Mouse (Mus musculus): ENCODE measurements around the gene Ostf1.

The Ostf1 gene

DNA sequence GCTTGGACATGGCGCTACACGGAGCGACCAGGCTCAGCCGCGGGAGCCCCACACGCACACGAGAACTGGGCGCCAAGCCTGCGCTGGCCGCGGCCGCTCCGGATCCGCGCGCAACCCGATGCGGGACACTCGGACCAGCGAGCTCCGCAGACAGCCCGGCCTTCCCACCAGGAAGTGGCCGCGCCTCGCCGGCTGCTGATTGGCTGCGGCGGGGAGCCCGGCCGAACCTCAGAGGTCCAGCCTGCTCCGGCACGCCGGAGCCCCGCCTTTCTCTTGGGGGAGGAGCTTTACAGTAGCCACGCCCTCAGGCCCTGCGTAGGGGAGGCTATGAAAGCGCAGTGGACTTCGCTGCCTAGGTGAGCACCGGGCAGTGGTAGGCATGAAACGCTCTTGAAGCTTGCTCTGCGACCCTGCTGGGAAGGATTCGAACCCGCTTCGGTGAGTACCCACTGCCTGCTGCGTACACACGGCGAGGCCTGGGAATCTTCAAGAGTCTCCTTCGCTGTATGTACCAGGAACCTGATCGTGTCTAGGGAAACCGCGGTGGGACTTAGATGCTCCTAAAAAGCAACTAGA, at the start of gene Ostf1, which contains the start of gene Nmrk1:
Gene Ostf1, minus strand, starts transcription at position 180 of the 576 bp plus-strand sequence.
Gene Nmrk1, plus strand, starts transcription at position 307 of the 576 bp plus-strand sequence.
- DNase-seq (ENCODE audit: low read depth, low spot score): peak; percentile 96

DNA sequence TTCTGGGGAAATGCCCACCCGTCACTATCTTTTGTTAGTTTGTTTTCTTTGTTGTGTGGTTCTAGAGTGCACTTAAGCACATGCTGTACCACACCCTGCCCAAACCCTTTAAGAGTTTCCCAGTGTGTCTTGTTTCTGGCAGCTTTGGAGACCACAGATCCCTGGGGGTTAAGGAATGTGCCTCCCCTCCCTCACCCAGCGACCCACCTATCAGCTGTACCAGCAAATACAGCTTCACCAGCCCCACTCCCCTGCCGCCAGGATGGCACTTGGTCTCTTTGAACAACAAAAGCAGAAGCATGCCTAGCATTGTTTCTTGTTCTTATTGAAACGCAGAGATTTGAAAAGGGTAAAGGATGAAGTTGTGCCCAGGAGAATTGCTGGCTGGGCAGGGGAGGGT, 41.5 kb upstream of the Ostf1 start:
- no peak for DNase-seq (ENCODE audit: low read depth, low spot score)

DNA sequence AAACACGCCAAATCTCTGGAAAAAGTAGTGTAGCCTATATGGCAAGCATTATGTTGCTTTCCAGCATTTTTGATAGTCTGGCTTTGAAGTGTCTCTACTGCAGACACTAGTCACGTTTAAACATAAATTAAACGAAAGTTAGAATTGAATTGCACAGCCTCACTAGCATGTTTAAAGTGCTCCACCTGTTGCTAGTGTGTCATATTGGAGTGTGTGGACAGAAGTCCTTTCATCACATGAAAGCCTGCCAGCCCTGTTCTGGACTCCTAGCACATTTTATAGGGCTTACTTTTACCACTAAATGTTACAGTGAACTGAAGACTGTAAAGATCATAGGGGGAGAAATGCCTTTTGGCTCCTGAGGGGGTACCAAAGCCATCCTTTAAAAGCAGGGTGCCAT, 40.9 kb upstream of the Ostf1 start:
- no peak for DNase-seq (ENCODE audit: low read depth, low spot score)

DNA sequence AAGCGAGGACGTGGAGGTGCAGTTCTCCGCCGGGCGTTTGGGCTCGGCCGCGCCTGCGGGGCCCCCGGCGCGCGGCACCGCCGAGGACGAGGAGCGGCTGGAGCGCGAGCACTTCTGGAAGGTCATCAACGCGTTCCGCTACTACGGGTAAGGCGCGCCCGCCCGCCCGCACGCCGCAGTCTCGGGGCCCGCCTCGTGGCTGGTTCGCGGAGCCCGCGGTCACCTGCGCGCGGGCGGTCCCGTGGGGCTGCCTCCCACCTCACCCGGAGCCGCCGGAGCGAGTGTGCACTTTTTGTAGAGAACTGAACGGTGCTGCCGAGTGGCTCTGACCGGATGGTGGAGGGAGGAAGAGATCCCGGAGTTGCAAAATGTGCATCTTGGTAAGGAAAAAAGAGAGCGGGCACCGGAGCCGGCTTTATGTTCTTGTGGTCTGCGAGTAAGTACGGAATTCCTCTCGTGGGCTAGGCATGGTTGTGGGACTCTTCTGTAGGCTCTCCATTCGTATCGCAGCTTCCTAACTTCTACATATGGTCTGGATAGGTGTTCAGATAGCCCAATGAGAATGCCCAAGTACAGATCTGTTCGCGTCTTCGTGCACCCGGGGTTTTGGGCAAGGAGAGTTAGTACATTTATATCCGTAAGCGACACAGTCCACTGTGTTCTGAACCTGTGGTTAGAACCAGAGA, 39.6 kb upstream of the Ostf1 start:
- DNase-seq (ENCODE audit: low read depth, low spot score): no peak

DNA sequence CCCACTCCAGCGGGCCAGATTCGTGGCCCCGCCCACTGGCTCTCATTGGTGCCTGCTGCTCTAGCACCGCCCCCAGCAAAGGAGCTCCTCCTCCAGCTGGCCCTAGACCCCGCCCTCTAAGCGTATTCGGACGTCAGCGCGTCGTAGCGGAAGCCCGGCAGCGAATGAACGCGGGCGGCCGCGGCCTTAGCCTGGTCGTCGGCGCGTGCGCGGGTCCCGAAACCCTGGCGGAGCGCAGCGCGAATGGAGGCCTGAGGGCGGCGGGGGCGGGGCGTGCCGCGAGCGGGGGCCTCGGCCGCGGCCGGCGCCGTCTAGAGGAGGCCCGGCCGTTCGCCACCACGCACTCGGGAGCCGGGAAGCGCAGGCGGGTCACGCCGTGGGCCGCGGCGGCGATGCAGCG, 39.0 kb upstream of the Ostf1 start, which contains the start of gene Carnmt1:
Gene Carnmt1, plus strand, starts transcription at position 157 of the 400 bp plus-strand sequence.
- DNase-seq (ENCODE audit: low read depth, low spot score): peak; percentile 98

DNA sequence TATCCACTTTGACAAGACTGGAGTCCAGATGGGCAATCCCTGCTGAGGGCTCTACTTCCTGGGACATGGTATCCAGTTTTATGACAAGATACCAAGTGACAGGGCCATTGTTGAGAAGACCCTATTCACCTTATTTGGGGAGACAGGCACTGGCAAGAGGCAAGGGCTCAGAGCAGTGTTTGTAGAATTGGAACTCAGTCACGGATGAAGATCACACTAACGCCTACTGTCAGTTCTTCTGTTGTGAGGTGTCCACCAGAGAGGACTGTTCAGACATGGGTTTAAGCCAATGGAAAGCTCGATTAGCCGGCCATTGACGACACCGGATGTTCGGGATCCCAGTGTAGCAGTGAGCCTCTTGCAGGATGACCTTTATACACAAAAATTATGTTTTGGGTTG, 37.9 kb upstream of the Ostf1 start:
- no peak for DNase-seq (ENCODE audit: low read depth, low spot score)

DNA sequence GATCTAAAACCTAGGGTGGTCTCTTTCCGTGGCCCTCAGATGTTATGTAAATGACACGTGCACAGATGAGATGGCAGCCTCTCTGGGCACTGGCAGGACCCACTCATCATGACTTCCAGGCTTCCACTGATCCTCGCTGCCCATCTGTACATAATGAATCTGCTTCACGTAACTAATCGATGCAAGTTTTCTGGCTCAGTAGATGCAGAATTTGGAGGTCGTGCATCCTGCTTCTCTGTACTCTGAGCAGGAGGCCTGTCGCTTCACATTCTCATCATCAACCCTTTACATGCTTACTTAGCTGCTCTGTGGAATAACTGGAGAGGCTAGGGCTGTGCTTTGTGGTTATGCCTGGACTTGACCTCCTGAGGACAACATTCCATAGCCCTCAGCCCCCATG, 35.3 kb upstream of the Ostf1 start:
- no peak for DNase-seq (ENCODE audit: low read depth, low spot score)

DNA sequence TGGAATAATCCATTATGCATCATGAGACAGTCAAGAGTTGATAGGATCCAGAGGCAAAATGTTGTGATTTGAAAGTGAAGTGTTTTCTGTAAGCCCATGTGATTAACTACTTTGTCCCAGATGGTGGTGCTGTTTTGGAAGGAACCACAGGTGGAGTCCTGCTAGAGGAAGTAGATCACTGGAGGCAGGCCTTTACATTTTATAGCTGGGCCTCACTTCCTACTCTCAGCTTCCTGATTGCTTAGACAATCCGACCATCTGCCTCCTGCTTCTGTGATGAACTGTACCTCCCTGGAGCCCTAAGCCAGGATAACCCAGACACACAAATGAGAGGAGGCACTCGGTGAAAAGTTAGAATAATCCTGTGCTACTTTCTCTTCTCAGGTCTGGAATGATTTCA, 32.3 kb upstream of the Ostf1 start:
- DNase-seq (ENCODE audit: low read depth, low spot score): no peak

DNA sequence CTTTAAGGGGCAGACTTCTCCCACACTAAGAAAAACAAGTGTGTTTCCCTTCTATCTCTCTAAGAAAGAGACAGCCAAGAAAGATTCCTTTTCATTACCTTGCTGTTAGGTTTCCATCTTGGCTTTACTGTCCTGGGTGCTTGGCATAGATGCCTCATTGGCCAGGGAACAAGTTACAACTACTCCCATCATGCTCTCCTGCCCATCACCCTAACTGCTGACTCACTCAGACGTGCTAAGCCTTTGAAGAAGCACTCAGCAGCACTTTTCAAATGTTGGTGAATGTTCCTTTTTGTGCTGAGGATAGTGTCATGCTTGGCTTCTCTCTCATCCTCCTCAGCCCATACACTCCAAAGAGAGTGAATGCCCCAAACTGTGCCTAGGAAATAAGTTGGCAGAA, 30.1 kb upstream of the Ostf1 start:
- DNase-seq (ENCODE audit: low read depth, low spot score): no peak

DNA sequence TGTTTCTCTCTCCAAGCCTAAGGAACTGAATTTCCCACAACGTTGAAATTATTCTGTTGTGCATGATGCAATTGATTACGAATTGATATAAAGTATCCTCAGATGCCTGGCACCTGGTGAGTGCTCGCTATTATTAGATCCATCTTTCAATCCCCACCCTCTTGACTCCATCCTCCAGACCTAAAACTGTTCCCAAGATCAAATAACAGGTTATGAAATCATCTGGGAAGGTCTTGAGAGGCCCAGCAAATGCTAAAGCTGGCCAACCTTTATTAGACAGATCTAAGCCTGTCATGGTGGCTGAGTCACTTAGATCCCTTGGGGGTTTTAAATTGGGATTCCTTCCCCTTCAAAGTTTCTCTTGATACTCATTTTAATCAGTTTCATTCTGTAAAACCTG, 28.8 kb upstream of the Ostf1 start:
- DNase-seq (ENCODE audit: low read depth, low spot score): peak; percentile 80

DNA sequence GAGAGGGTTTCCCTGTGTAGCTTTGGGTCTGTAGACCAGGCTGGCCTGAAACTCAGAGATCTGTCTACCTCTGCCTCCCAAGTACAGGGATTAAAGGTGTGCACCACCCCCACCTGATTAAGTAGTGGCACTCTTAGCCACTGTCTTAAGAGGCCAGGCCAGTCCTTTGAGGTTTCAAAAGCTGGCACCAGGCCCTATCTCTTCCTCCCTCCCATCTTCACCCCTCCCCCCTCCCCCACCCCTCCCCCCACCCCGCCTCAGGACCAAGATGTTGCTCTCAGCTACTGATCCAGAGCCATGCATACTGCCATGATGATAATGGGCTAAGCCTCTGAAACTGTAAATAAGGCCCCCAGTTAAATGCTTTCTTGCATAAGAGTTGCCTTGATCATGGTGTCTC, 27.7 kb upstream of the Ostf1 start:
- no peak for DNase-seq (ENCODE audit: low read depth, low spot score)

DNA sequence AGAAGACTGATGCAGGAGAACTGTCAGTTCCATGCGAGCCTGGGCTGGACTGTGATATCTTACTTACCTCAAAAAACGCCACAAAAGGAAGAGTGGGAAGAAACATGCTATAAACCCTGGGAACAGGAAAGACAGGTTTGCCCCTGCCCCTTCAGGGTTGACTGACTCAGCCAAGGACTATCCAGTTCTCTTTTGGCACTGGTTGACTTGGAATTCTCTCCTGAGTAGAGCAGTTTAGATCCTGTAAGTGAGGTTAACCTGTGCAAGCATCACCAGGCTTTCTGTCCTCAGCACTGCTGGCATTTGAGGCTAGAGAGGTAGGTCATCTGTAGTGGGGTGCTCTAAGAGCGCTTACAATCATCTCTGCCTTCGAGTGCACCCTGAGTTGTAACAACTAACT, 26.9 kb upstream of the Ostf1 start:
- DNase-seq (ENCODE audit: low read depth, low spot score): no peak

DNA sequence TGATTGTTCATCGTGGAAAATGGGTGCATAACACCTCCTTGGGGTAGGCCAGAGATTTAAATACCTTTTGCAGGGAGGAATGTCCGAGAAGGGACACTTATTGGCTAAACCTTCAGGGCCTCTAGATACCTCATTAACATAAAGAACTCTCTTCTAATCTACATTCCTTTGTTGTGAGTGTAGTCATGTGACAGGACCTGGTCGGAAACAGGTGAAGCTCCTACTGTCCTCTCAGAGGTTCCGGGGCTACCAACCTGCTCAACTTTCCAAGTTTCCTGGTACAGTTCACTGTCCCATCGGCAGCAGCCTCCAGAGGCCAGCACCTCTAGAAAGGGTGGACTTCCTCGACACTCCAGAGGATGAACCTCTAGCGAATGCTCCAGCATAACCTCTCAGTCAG, 24.4 kb upstream of the Ostf1 start:
- DNase-seq (ENCODE audit: low read depth, low spot score): no peak

DNA sequence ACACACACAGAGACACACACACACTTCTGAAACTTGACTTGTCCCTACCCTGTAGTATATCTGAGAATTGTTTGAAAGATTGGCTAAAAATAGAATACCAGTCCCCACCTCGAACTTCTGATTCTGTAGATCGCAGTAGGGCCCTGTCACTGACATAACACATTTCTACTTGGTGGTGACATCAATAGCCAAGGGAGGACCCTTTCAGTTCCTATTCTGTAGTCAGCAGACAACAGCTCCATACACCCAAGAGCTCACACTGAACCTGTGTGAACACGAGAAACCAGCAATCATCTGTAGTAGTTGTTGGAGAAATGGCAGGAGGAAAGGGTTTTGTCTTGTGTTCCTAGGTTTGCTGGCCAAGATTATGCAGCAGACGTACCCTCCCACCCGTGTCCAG, 23.4 kb upstream of the Ostf1 start:
- DNase-seq (ENCODE audit: low read depth, low spot score): no peak

DNA sequence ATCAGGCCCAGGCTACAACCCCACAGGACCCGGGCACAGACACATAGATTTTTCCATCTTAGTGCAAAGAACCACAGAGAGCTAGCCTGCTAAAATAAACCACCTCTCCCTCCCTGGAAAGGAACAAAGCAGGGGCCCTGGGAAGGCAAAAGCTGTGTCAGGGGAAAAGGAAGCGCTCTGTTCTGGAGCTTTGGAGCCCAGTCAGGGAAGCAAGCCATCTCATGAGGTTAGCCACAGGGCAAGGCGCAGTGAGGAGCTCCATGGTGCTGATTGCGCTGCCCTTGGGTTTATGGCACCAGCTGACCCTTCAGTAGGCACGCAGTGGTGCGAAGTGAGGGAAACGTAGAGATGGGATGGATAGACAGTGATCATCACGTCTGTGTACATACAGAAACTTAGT, 22.7 kb upstream of the Ostf1 start:
- DNase-seq (ENCODE audit: low read depth, low spot score): peak; percentile 76

DNA sequence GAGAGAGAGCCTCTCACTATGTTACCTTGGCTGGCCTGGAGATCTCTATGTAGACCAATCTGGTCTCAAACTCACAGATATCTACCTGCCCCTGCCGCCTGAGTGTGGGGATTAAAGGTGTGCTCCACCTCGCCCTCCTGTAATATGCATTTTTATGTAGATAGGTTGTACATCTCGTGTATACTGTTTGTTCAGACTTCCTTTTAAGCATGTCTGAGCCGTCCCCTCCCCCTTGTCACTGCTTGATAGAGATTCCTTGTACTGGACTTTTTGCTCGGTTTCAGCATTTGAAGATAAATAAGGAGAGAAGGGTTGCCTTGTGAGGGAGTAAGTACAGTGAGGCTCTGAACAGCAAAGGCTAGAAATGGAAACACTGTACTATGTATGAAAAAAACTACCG, 21.4 kb upstream of the Ostf1 start:
- no peak for DNase-seq (ENCODE audit: low read depth, low spot score)

DNA sequence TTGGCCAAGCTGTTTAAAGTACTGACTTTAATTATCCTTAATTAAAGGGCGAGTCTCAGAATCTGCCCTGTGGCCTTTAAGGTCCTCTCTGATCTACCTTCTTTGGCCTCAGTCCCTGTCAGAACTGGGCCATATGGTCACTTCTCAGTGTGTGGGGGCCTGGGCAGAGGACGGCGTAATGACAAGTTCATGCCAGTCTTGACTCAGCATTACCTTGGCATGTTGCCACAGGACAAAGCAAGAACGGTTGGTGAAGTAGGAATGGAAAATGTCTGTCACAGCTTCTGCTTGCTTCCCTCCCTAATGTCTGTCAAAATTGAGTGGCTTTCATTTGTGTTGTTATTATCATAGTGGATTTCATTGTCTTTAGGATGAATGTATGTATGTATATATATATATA, 21.0 kb upstream of the Ostf1 start:
- no peak for DNase-seq (ENCODE audit: low read depth, low spot score)

DNA sequence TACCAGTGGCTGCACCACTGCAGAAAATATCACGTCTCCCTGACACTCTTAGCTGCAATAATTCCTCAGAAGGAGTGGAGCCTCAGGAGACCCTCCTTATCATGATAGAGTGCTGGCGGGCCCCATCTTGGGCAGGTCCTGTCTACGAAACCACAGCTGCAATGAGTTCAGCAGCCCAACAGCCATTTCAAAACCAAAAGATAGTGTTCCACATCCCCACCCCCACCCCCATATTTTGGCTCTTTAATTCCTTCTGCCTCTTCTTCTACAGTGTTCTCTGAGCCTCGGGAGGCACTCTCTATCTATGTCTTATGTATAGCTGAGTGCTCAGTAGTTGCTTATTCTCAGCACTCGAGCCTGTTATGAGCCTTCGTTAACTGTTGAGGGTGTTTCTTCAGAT, 18.9 kb upstream of the Ostf1 start:
- no peak for DNase-seq (ENCODE audit: low read depth, low spot score)

DNA sequence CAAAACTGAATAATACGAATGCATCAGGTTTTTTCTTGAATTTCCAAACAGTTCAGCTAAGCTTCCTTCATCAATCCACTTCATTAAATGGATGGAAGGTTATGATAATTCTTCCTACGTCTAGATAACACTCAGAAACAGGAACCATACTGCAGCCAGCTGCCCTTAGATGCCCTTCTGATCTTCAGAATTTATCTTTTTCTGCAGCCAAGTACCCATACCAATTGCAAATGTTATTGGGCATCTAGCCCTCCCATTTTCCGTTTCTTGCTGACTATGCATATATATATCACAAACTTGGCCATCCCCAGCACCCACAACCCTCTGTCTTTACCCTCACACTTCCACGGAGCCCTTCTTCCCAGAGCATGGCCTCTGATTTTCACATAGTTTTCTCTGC, 18.3 kb upstream of the Ostf1 start:
- DNase-seq (ENCODE audit: low read depth, low spot score): no peak

DNA sequence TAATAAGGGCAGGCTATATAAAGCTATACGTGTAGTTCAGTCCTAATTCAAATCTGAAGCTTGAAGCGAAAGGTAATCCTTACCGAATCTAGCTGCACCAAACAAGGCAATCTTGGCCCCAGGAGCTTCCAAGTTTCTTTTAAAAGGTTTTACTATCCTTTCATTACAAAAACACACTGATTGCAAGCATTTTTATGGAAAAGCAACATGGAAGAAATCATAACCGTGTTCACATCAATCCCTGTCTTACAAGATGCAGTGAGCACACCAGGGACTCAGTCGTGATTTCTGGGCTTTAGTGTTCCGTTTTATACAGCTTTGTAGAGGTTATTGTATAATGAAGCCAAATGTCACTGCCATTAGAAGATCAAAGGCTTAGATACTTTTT, 16.9 kb upstream of the Ostf1 start:
- DNase-seq (ENCODE audit: low read depth, low spot score): no peak

DNA sequence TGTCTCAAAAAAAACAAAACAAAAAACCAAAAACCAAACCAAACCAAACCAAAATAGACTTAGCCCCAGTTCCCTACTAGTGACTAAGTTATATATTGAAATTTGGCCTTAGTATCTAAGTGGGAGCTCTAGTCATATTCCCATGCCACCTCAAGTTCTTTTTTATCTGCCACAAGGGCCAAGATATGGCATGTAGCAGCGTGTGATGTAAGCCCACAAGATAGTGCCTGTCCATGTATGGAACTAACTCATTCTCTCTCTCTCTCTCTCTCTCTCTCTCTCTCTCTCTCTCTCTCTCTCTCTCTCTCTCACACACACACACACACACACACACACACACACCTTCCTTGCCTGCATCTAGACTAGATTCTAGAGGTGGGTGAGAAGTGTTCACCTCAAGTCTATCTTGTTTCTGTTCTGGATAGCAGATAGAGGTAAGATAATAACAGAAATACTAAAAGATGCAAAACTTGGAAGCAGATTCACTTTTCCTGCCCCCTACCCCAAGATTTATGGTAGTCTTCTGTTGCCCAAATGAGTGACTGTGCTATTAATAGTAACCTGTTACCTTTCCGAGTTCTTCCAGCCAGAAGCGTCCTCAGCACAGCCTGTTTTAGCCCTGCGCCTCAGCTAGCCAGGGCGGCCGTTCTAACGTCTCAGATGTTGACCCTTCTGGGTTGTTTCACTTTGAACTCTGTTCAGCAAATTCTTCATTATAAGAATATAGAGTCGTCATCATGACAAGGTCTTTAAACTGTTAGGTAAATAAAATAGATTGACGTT, 16.3 kb upstream of the Ostf1 start:
- peak; percentile 83 for DNase-seq (ENCODE audit: low read depth, low spot score)

DNA sequence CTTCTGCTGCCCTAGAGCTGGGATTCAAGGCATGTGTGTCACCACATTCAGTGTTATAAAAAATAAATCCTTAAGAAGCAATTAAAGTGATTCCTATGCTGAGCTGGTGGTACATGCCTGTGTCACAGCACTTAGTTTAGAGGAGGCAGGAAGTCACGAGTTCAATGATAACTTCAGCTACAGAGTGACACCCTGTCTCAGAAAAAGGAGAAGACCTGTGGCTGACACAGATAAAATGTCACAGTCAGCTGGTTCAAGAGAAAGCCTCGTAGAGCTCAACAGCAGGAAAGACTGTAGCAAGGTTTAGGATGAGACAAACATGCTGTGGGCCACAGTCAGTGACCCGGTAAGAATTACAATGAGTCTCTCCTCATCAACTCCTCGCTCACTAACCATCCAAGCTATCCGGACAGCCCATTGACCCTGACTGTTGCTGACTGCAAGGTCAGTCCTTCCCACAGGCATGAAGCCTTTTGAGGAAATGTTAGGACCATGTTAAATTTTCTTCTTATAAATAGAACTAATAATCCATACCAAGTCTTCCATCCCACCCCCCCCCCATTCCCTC, 15.3 kb upstream of the Ostf1 start:
- no peak for DNase-seq (ENCODE audit: low read depth, low spot score)

DNA sequence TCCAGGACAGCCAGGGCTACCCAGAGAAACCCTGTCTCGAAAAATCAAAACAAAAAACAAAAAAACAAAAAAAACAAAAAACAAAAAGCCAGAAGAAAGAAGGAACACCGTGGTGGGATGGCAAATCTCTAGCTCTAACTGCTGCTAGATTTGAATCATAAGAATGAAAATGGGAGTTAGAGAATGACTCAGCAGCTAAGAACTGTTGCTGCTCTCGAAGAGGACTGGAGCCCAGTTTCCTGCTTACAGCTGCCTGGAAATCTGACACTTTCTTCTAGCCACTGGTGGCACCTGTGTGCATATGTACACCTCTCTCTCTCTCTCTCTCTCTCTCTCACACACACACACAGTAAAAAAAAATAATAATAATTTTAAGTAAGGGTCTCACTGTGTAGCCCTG, 14.8 kb upstream of the Ostf1 start:
- peak; percentile 56 for DNase-seq (ENCODE audit: low read depth, low spot score)

Measured in skeletal muscle tissue, adult 2 months (tissue).